Mouse (Mus musculus): ENCODE data around the gene Azi2.

The Azi2 gene

GRCm38 (mm10) chr9:118083834-118084233 is 43.5 kb downstream of the Azi2 start:
- DNase-seq: no peak

GRCm38 (mm10) chr9:118099395-118099794 is 59.1 kb downstream of the Azi2 start:
- DNase-seq: no peak

DNA sequence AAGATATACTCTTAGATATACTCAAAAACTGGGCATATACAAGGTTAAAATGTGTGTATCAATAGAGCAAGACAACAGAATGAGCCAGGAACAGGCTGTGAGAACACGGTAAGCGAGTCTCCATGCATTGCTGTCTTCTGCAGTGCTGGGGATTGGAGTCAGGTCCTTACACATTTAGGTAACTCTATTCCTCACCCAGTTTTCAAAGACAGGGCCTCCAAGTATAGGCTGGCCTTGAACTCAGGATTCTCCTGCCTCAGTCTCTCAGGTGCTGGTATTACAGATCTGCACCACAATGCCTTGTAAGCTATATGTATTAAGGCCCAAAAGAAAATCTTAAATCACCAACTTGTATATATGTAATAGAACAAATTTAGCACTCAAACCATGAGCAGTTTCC is 60.2 kb downstream of the Azi2 start:
- no peak for DNase-seq

- DNase-seq: no peak
Observed at GRCm38 (mm10) chr9:118101802-118102201, 61.5 kb downstream of the Azi2 start.

GRCm38 (mm10) chr9:118108527-118109011 is 68.3 kb downstream of the Azi2 start:
- no peak for DNase-seq

GRCm38 (mm10) chr9:118109697-118110359 is 69.5 kb downstream of the Azi2 start:
- no peak for DNase-seq

DNA sequence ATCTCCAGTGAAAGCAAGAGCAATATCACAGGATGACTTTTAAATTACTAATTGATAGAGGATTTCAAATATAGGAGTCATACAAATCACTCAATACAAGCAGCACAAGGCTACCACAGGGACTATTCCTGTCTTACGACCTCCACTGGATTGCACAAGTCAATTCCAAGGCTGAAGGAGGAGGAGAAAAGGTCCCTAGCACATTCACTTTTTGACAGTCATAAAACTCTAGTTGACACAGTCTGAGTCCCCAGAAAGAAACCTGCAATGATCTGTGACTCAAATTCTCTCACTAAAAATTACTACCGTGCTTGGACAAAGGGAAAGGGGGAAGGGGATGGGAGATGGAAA is 70.0 kb downstream of the Azi2 start:
- no peak for DNase-seq

All from lung, adult 18-20 months (tissue).